Mouse (Mus musculus) kidney, adult 2 months (tissue): ENCODE results near the gene Cxadr.

Source experiments
- CTCF ChIP-seq: fragments of 200-500 bp; conservative IDR thresholded peaks from 2 replicates; pipeline ENCODE4 v1.5.1; 2011; ENCODE audit warnings: low read depth, mild to moderate bottlenecking, control low read depth, low read length, moderate library complexity, mixed read lengths; ENCODE audit not compliant: insufficient read depth, insufficient read length
- POLR2A ChIP-seq: fragments of 200-500 bp; IDR thresholded peaks from one replicate; pipeline ENCODE4 v1.6.1; 2011; ENCODE audit warnings: low read depth, low read length, control low read depth

DNA sequence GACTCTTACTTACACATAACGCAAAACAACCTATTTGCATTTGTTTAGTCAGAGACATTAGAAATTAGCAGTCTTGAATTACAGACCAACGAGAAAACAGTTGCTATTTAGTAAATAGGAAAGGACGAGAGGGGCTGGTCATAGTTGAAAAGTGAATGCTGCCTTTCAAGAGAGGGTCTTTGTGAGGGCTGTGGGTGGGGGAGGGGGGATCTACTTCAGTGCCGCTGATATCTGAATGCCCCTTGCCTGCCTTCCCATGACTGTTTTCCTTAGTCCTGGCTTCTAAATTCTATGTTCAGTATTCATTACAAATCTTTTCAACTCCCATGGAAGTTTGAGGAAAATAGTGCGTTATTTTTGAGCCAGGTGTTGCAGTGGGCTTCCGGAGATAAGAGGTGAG, 12.7 kb downstream of the Cxadr start:
- TF ChIP-seq CTCF (no peak), POLR2A (no peak)
